In the genomic region with DNA sequence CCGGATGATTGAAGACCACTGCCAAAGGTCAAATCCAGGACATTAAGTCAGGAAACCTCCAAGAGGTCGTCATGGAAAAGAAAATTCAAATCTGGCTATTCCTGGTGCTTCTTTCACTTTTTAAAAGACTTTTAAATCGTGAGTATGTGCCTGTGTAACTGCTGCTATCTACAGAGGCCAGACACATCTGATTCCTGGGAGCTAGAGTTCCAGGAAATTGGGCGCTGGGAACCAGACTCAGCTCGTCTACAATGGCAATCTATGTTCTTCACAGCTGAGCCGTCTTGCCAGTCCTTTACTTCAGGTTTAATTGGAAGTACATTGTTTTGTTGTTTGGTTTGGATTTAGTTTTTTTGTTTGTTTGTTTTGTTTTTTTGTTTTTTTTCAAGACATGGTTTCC, we compare ENCODE assay signal across 15 mouse cellular contexts. TPM values are rescaled to one million over a fixed set of nuclear protein-coding genes. Genes with fewer than 3 reads are reported as not detected.
A peak's percentile ranks its signal among the peaks of the same experiment; 100 is the strongest.
DNase-seq lines count a peak whose midpoint lies in the region; ATAC-seq and TF ChIP-seq lines count a peak whose summit lies in the region.
"Had no signal": no experiment of that assay in that cellular context is flagged by ENCODE, and none has a peak within 500 bp of the region (broad histone marks: within the 10 kb centered on the region; RNA-seq: fewer than 3 reads in every experiment).

No protein-coding gene starts in this region.

- no peak for ATAC-seq in heart, embryonic 12.5 days (ENCODE audit: insufficient number of reproducible peaks, low FRiP score)
- ATAC-seq in liver, postnatal 0 days, result no peak

- intact Hi-C loops in heart, adult 2 months (cut with DNase I), result loop anchor here (5.0 kb wide), 1 partner anchor 139 kb away; no protein-coding TSS in a partner anchor

- no peak overlapping the region for H3K4me3 ChIP-seq in heart, adult 2 months
- H3K4me3 ChIP-seq in heart, embryonic 12.5 days, result no peak overlapping the region
- no peak overlapping the region for H3K4me3 ChIP-seq in layer of hippocampus, adult 2 months
- no peak overlapping the region for H3K4me3 ChIP-seq in liver, postnatal 0 days (ENCODE audit: low read depth, low read length)
- H3K4me3 ChIP-seq: embryonic facial prominence, embryonic 15.5 days; forebrain, embryonic 12.5 days; kidney, embryonic 15.5 days had no signal

- no peak for TF ChIP-seq EP300 in heart, adult 2 months (IDR thresholded peaks at IDR 0.05; ENCODE audit: insufficient read depth, low read depth, low read length)
- TF ChIP-seq EP300 in liver, postnatal 0 days (IDR thresholded peaks at IDR 0.05; ENCODE audit: low read depth), result no peak

- no peak for DNase-seq in heart, adult 2 months
- DNase-seq in layer of hippocampus, adult 2 months (ENCODE audit: low spot score in 2 of 2), result no peak
- no peak for DNase-seq in layer of hippocampus, postnatal 10 days (ENCODE audit: low spot score in 2 of 2)
- DNase-seq in MEL-GATA-1-ER (ENCODE audit: extremely low read depth, low read depth), result peak; percentile 50
- no peak for DNase-seq in liver, postnatal 0 days
- no peak for DNase-seq in urinary bladder, adult 2 months (ENCODE audit: low spot score)
- DNase-seq: cerebellum, adult 8-10 months; right cerebral cortex, postnatal 14 days; thymus, postnatal 14 days had no signal

- peaks cover 14% of the 10 kb centered on the region for H3K4me1 ChIP-seq in heart, adult 2 months (ENCODE audit: control insufficient read depth, insufficient read depth, low read length)
- peaks cover 9% of the 10 kb centered on the region for H3K4me1 ChIP-seq in heart, embryonic 12.5 days (replicated peaks)
- peaks cover 9% of the 10 kb centered on the region for H3K4me1 ChIP-seq in liver, postnatal 0 days (ENCODE audit: insufficient read depth)

- no peaks in the 10 kb centered on the region for H3K27me3 ChIP-seq in heart, adult 2 months (ENCODE audit: control insufficient read depth, insufficient read depth, low read length)
- no peaks in the 10 kb centered on the region for H3K27me3 ChIP-seq in heart, embryonic 12.5 days (replicated peaks)
- no peaks in the 10 kb centered on the region for H3K27me3 ChIP-seq in liver, postnatal 0 days (ENCODE audit: insufficient read depth, low read length)
- H3K27me3 ChIP-seq: embryonic facial prominence, embryonic 15.5 days; forebrain, embryonic 12.5 days; kidney, embryonic 15.5 days had no signal

- H3K9me3 ChIP-seq in heart, embryonic 12.5 days (replicated peaks), result no peaks in the 10 kb centered on the region
- no peaks in the 10 kb centered on the region for H3K9me3 ChIP-seq in liver, postnatal 0 days (ENCODE audit: low read length)
- H3K9me3 ChIP-seq: embryonic facial prominence, embryonic 10.5 days; embryonic facial prominence, embryonic 15.5 days; forebrain, embryonic 12.5 days; kidney, embryonic 15.5 days had no signal

- H3K4me2 ChIP-seq in heart, embryonic 12.5 days, result no peak overlapping the region
- no peak overlapping the region for H3K4me2 ChIP-seq in liver, postnatal 0 days (ENCODE audit: low read depth, low read length)

- 63% methylated on average over 6 of the region's 6 CpGs for WGBS in heart, adult 2 months
- 70% methylated on average over 6 of the region's 6 CpGs for WGBS in heart, embryonic 12.5 days
- 68% methylated on average over 6 of the region's 6 CpGs for WGBS in liver, postnatal 0 days (ENCODE audit: insufficient replicate concordance)

- TF ChIP-seq CTCF in heart, adult 2 months (IDR thresholded peaks at IDR 0.05), result no peak
- TF ChIP-seq CTCF in layer of hippocampus, adult 2 months (conservative IDR thresholded peaks at IDR 0.05), result no peak
- TF ChIP-seq CTCF in liver, postnatal 0 days (IDR thresholded peaks at IDR 0.05; ENCODE audit: low read depth), result no peak

- H3K27ac ChIP-seq in heart, adult 2 months, result peak overlapping the region; percentile 88
- H3K27ac ChIP-seq in heart, embryonic 12.5 days (ENCODE audit: poor library complexity, severe bottlenecking), result no peak overlapping the region
- H3K27ac ChIP-seq in layer of hippocampus, adult 2 months, result peak overlapping the region; percentile 61; the same call in 1 of the 2 replicates
- H3K27ac ChIP-seq in liver, postnatal 0 days (ENCODE audit: low read depth), result peak overlapping the region; percentile 44; the same call in 1 of the 2 replicates
- H3K27ac ChIP-seq: embryonic facial prominence, embryonic 15.5 days had no signal

- peaks cover 4% of the 10 kb centered on the region for H3K36me3 ChIP-seq in heart, adult 2 months (ENCODE audit: control insufficient read depth, insufficient read depth, low read length)
- H3K36me3 ChIP-seq in heart, embryonic 12.5 days, result no peaks in the 10 kb centered on the region
- H3K36me3 ChIP-seq in liver, postnatal 0 days (replicated peaks; ENCODE audit: insufficient read depth, low read length), result no peaks in the 10 kb centered on the region
- H3K36me3 ChIP-seq: embryonic facial prominence, embryonic 10.5 days; embryonic facial prominence, embryonic 15.5 days; forebrain, embryonic 12.5 days; G1E; kidney, embryonic 15.5 days had no signal

- H3K79me2 ChIP-seq in heart, adult 2 months (replicated peaks; ENCODE audit: control insufficient read depth, insufficient read depth, low read length), result no peaks in the 10 kb centered on the region

- TF ChIP-seq POLR2A in heart, adult 2 months (IDR thresholded peaks at IDR 0.05; ENCODE audit: insufficient read depth, low read depth, low read length), result no peak

- no peak overlapping the region for H3K9ac ChIP-seq in heart, adult 2 months (ENCODE audit: low read depth, low read length)
- H3K9ac ChIP-seq in heart, embryonic 12.5 days, result no peak overlapping the region
- H3K9ac ChIP-seq in liver, postnatal 0 days (replicated peaks), result no peak overlapping the region
- H3K9ac ChIP-seq: embryonic facial prominence, embryonic 15.5 days; forebrain, embryonic 12.5 days; kidney, embryonic 15.5 days had no signal

RNA-seq across cellular contexts. Expression of gene Epas1, which starts 22.2 kb away (rescaled TPM):
- 100 to 1,000 TPM; 244 to 277 TPM for total RNA-seq in heart, adult 2 months (2021)
- 115 and 119 TPM in 2 replicates for polyA plus RNA-seq in heart, adult 2 months (2012; rRNA removed)
- 7.2 and 9.6 TPM in 2 replicates for polyA plus RNA-seq in heart, embryonic 12.5 days (2016; fragmentation: Nextera tagmentation; extraction: Ambion mirVana)
- total RNA-seq in layer of hippocampus, adult 2 months (2021), result 10 to 100 TPM; 98.7 to 99.2 TPM
- total RNA-seq in layer of hippocampus, postnatal 10 days (2021), result 10 to 100 TPM; 86.1 to 91.6 TPM
- 7.5 and 8.2 TPM in 2 replicates for polyA plus RNA-seq in liver, postnatal 0 days (2015; fragmentation: Nextera tagmentation; extraction: Ambion mirVana)
- polyA plus RNA-seq in urinary bladder, adult 2 months (2012; rRNA removed), result 21.4 and 43.2 TPM in 2 replicates
- polyA plus RNA-seq: G1E had no signal
